Mouse (Mus musculus): Measurements from ENCODE around the gene Tnpo3.
A peak's percentile ranks its signal among the peaks of the same experiment; 100 is the strongest.
"Not testable (repeated sequence)": the region's sequence is repeated elsewhere in the genome, so short reads cannot be mapped to it uniquely, and the experiment has no call there.

The Tnpo3 gene

GRCm38 (mm10) chr6:29620840-29621543 lies 11.3 kb upstream of the Tnpo3 start:
- no peak for DNase-seq (ENCODE audit: low read depth, low spot score)

GRCm38 (mm10) chr6:29620176-29620575 lies 10.5 kb upstream of the Tnpo3 start:
- DNase-seq (ENCODE audit: low read depth, low spot score), result peak; percentile 51

GRCm38 (mm10) chr6:29610020-29610640 lies 443 bp upstream of the Tnpo3 start:
- DNase-seq (ENCODE audit: low read depth, low spot score), result peak; percentile 50

- no peak for DNase-seq (ENCODE audit: low read depth, low spot score)
Measured at GRCm38 (mm10) chr6:29600188-29600587, 9.5 kb downstream of the Tnpo3 start.

- DNase-seq (ENCODE audit: low read depth, low spot score), result peak; percentile 70
Measured at GRCm38 (mm10) chr6:29595656-29596055, 14.0 kb downstream of the Tnpo3 start.

- DNase-seq (ENCODE audit: low read depth, low spot score), result no peak
Measured at GRCm38 (mm10) chr6:29581202-29581601, 28.5 kb downstream of the Tnpo3 start.

GRCm38 (mm10) chr6:29580770-29581169 lies 28.9 kb downstream of the Tnpo3 start:
- no peak for DNase-seq (ENCODE audit: low read depth, low spot score)

GRCm38 (mm10) chr6:29576388-29576787 lies 33.3 kb downstream of the Tnpo3 start:
- not testable (repeated sequence) for DNase-seq (ENCODE audit: low read depth, low spot score)

GRCm38 (mm10) chr6:29557112-29557511 lies 52.6 kb downstream of the Tnpo3 start:
- DNase-seq (ENCODE audit: low read depth, low spot score), result no peak

GRCm38 (mm10) chr6:29552526-29552925 lies 57.2 kb downstream of the Tnpo3 start:
- no peak for DNase-seq (ENCODE audit: low read depth, low spot score)

GRCm38 (mm10) chr6:29548086-29548485 lies 61.6 kb downstream of the Tnpo3 start:
- DNase-seq (ENCODE audit: low read depth, low spot score), result no peak

- peak; percentile 57 for DNase-seq (ENCODE audit: low read depth, low spot score)
Measured at GRCm38 (mm10) chr6:29547582-29547981, 62.1 kb downstream of the Tnpo3 start.

GRCm38 (mm10) chr6:29545611-29546010 lies 64.1 kb downstream of the Tnpo3 start:
- DNase-seq (ENCODE audit: low read depth, low spot score), result no peak

GRCm38 (mm10) chr6:29540956-29541355 lies 68.7 kb downstream of the Tnpo3 start:
- no peak for DNase-seq (ENCODE audit: low read depth, low spot score)

- no peak for DNase-seq (ENCODE audit: low read depth, low spot score)
Measured at GRCm38 (mm10) chr6:29540223-29540622, 69.5 kb downstream of the Tnpo3 start.

- DNase-seq (ENCODE audit: low read depth, low spot score), result no peak
Measured at GRCm38 (mm10) chr6:29539502-29539901, 70.2 kb downstream of the Tnpo3 start.

- DNase-seq (ENCODE audit: low read depth, low spot score), result no peak
Measured at GRCm38 (mm10) chr6:29537221-29537620, 72.5 kb downstream of the Tnpo3 start.

GRCm38 (mm10) chr6:29536651-29537193 lies 73.0 kb downstream of the Tnpo3 start:
- peak; percentile 74 for DNase-seq (ENCODE audit: low read depth, low spot score)

- DNase-seq (ENCODE audit: low read depth, low spot score), result no peak
Measured at GRCm38 (mm10) chr6:29535316-29535715, 74.4 kb downstream of the Tnpo3 start.

- DNase-seq (ENCODE audit: low read depth, low spot score), result no peak
Measured at GRCm38 (mm10) chr6:29530050-29530449, 79.6 kb downstream of the Tnpo3 start.

GRCm38 (mm10) chr6:29529444-29529820 lies 80.3 kb downstream of the Tnpo3 start:
- DNase-seq (ENCODE audit: low read depth, low spot score), result no peak

- peak; percentile 67 for DNase-seq (ENCODE audit: low read depth, low spot score)
Measured at GRCm38 (mm10) chr6:29528561-29529443, 80.9 kb downstream of the Tnpo3 start.
